Mouse (Mus musculus) liver, embryonic 11.5 days (tissue): ENCODE data around the gene Usp22. TPM values are rescaled to one million over a fixed set of nuclear protein-coding genes. Genes with fewer than 3 reads are reported as not detected.

ENCODE experiments used
- ATAC-seq: fragments of 200-750 bp; cut with Nextera tagmentation; replicated peaks from 2 replicates; pipeline ENCODE4 v1.8.0; 2017; ENCODE audit warnings: moderate number of reproducible peaks, mild to moderate bottlenecking, moderate TSS enrichment, moderate library complexity; ENCODE audit not compliant: low FRiP score
- DNase-seq: peaks from one replicate; pipeline ENCODE4 v3.0.0-alpha.2; 2017; ENCODE audit warnings: low spot score
- H3K27ac ChIP-seq: fragments of 300-500 bp; sonication (generic); 2 replicates; pipeline ENCODE4 v1.5.1; 2014; ENCODE audit warnings: mild to moderate bottlenecking, low read depth, low read length, control low read depth
- H3K27me3 ChIP-seq: fragments of 300-500 bp; sonication (generic); replicated peaks from 2 replicates; pipeline ENCODE4 v1.6.1; 2014; ENCODE audit warnings: low read length, mixed read lengths; ENCODE audit not compliant: control insufficient read depth, insufficient read depth
- H3K36me3 ChIP-seq: fragments of 300-500 bp; sonication (generic); 2 replicates; pipeline ENCODE4 v1.6.1; 2014; ENCODE audit warnings: mild to moderate bottlenecking, low read length, moderate library complexity, mixed read lengths; ENCODE audit not compliant: control insufficient read depth, insufficient read depth
- H3K4me1 ChIP-seq: fragments of 300-500 bp; sonication (generic); replicated peaks from 2 replicates; pipeline ENCODE4 v1.6.1; 2014; ENCODE audit warnings: low read length, mixed read lengths; ENCODE audit not compliant: control insufficient read depth, insufficient read depth
- H3K4me2 ChIP-seq: fragments of 300-500 bp; sonication (generic); 2 replicates; pipeline ENCODE4 v1.6.1; 2014; ENCODE audit warnings: mild to moderate bottlenecking, control low read depth, moderate library complexity
- H3K4me3 ChIP-seq: fragments of 300-500 bp; sonication (generic); 2 replicates; pipeline ENCODE4 v1.5.1; 2014; ENCODE audit warnings: low read depth, low read length, control low read depth
- H3K9ac ChIP-seq: fragments of 300-500 bp; sonication (generic); 2 replicates; pipeline ENCODE4 v1.6.1; 2014; ENCODE audit warnings: low read depth, low read length, control low read depth
- H3K9me3 ChIP-seq: fragments of 300-500 bp; sonication (generic); 2 replicates; pipeline ENCODE4 v1.6.1; 2016; ENCODE audit warnings: low read length, inconsistent platforms, mixed read lengths; ENCODE audit not compliant: control insufficient read depth
- WGBS: fragments of 180-500 bp; shearing (Covaris S2); extraction: QIAGEN DNeasy Blood & Tissue Kit; methylation state at CpG from one replicate; pipeline ENCODE4 v1.1.7; 2014; 5-methylcytosine and 5-hydroxymethylcytosine counted together
- polyA plus RNA-seq: library from polyadenylated mRNA; unstranded; fragments of >200 nt; fragmentation: Nextera tagmentation; extraction: Ambion mirVana; gene quantifications from 2 replicates; pipeline ENCODE4 v1.2.1, GENCODE M21; 2014

Gene Usp22
- polyA plus RNA-seq, 1 experiment from 2014 or later: 60.1 TPM

GRCm38 (mm10) chr11:61126606-61127355, 48.1 kb downstream of the Usp22 start, which contains the start of gene Tnfrsf13b:
Gene Tnfrsf13b (plus strand): TSS chr11:61126755.
- no peak for DNase-seq

GRCm38 (mm10) chr11:61125970-61126369, 48.9 kb downstream of the Usp22 start:
- WGBS: 90% methylated on average over 5 of the region's 5 CpGs
- ATAC-seq: no peak
- H3K27ac ChIP-seq: no peak overlapping the region

More at GRCm38 (mm10) chr11:61126606-61127355, 48.1 kb downstream of the Usp22 start, which contains the start of gene Tnfrsf13b:
- ATAC-seq: no peak
- Histone ChIP-seq H3K4me1 (no peaks in the 10 kb centered on the region), H3K9ac (no peak within 1 kb of the TSS), H3K36me3 (no peaks in the 10 kb centered on the region), H3K27ac (no peak within 1 kb of the TSS), H3K27me3 (no peaks in the 10 kb centered on the region), H3K4me3 (no peak within 1 kb of the TSS), H3K4me2 (no peak within 1 kb of the TSS), H3K9me3 (no peaks in the 10 kb centered on the region)
- 85% methylated on average over 23 of the region's 23 CpGs for WGBS

GRCm38 (mm10) chr11:61123886-61124285, 51.0 kb downstream of the Usp22 start:
- 61% methylated on average over 3 of the region's 3 CpGs for WGBS

More at GRCm38 (mm10) chr11:61125970-61126369, 48.9 kb downstream of the Usp22 start:
- no peak overlapping the region for H3K4me3 ChIP-seq
- no peaks in the 10 kb centered on the region for H3K9me3 ChIP-seq
- H3K9ac ChIP-seq: no peak overlapping the region
- no peaks in the 10 kb centered on the region for H3K27me3 ChIP-seq
- no peaks in the 10 kb centered on the region for H3K36me3 ChIP-seq
- no peak for DNase-seq
- H3K4me2 ChIP-seq: no peak overlapping the region
- no peaks in the 10 kb centered on the region for H3K4me1 ChIP-seq

GRCm38 (mm10) chr11:61122769-61123288, 52.0 kb downstream of the Usp22 start:
- Histone ChIP-seq H3K9me3 (no peaks in the 10 kb centered on the region), H3K4me2 (no peak overlapping the region), H3K27me3 (no peaks in the 10 kb centered on the region), H3K27ac (no peak overlapping the region), H3K4me1 (no peaks in the 10 kb centered on the region), H3K4me3 (no peak overlapping the region), H3K9ac (no peak overlapping the region), H3K36me3 (no peaks in the 10 kb centered on the region)
- 81% methylated on average over 8 of the region's 8 CpGs for WGBS
- ATAC-seq: no peak
- DNase-seq: no peak

More at GRCm38 (mm10) chr11:61123886-61124285, 51.0 kb downstream of the Usp22 start:
- no peak for ATAC-seq
- no peak overlapping the region for H3K27ac ChIP-seq
- H3K4me3 ChIP-seq: no peak overlapping the region
- H3K9ac ChIP-seq: no peak overlapping the region
- H3K4me1 ChIP-seq: no peaks in the 10 kb centered on the region
- no peaks in the 10 kb centered on the region for H3K27me3 ChIP-seq
- no peak for DNase-seq
- H3K4me2 ChIP-seq: no peak overlapping the region
- no peaks in the 10 kb centered on the region for H3K9me3 ChIP-seq
- no peaks in the 10 kb centered on the region for H3K36me3 ChIP-seq

GRCm38 (mm10) chr11:61122283-61122768, 52.5 kb downstream of the Usp22 start:
- no peaks in the 10 kb centered on the region for H3K4me1 ChIP-seq
- no peak overlapping the region for H3K27ac ChIP-seq
- ATAC-seq (no peak), DNase-seq (no peak)
- H3K9ac ChIP-seq: no peak overlapping the region
- H3K36me3 ChIP-seq: no peaks in the 10 kb centered on the region
- H3K27me3 ChIP-seq: no peaks in the 10 kb centered on the region
- WGBS: 83% methylated on average over 9 of the region's 9 CpGs
- H3K9me3 ChIP-seq: no peaks in the 10 kb centered on the region
- no peak overlapping the region for H3K4me3 ChIP-seq
- no peak overlapping the region for H3K4me2 ChIP-seq

GRCm38 (mm10) chr11:61119996-61120583, 54.8 kb downstream of the Usp22 start:
- Histone ChIP-seq H3K4me1 (no peaks in the 10 kb centered on the region), H3K4me3 (no peak overlapping the region), H3K9me3 (no peaks in the 10 kb centered on the region), H3K27me3 (no peaks in the 10 kb centered on the region), H3K4me2 (no peak overlapping the region), H3K9ac (no peak overlapping the region), H3K27ac (no peak overlapping the region), H3K36me3 (no peaks in the 10 kb centered on the region)
- 79% methylated on average over 3 of the region's 3 CpGs for WGBS
- ATAC-seq (no peak), DNase-seq (no peak)

- Histone ChIP-seq H3K27ac (no peak overlapping the region), H3K9ac (no peak overlapping the region), H3K4me1 (no peaks in the 10 kb centered on the region), H3K27me3 (no peaks in the 10 kb centered on the region), H3K4me3 (no peak overlapping the region), H3K4me2 (no peak overlapping the region), H3K9me3 (no peaks in the 10 kb centered on the region), H3K36me3 (no peaks in the 10 kb centered on the region)
- WGBS: 52% methylated on average over 8 of the region's 8 CpGs
- ATAC-seq (no peak), DNase-seq (no peak)
Observed at GRCm38 (mm10) chr11:61116226-61116625, 58.6 kb downstream of the Usp22 start.

- no peak for DNase-seq
- H3K4me3 ChIP-seq: no peak overlapping the region
- no peak overlapping the region for H3K4me2 ChIP-seq
- H3K9me3 ChIP-seq: no peaks in the 10 kb centered on the region
- H3K4me1 ChIP-seq: no peaks in the 10 kb centered on the region
- H3K27me3 ChIP-seq: no peaks in the 10 kb centered on the region
- H3K36me3 ChIP-seq: no peaks in the 10 kb centered on the region
- WGBS: 61% methylated on average over 8 of the region's 8 CpGs
- no peak for ATAC-seq
- H3K27ac ChIP-seq: no peak overlapping the region
- no peak overlapping the region for H3K9ac ChIP-seq
Observed at GRCm38 (mm10) chr11:61112323-61112995, 62.4 kb downstream of the Usp22 start.
